Mouse (Mus musculus) lung, embryonic 15.5 days (tissue): ENCODE measurements around the gene Veph1. TPM values are rescaled to one million over a fixed set of nuclear protein-coding genes. Genes with fewer than 3 reads are reported as not detected.

ENCODE experiments used
- ATAC-seq: fragments of 200-750 bp; cut with Nextera tagmentation; 2 replicates; pipeline ENCODE4 v1.8.0; 2017; ENCODE audit warnings: moderate number of reproducible peaks, borderline replicate concordance; ENCODE audit not compliant: low FRiP score, low TSS enrichment; ENCODE audit errors: extremely low read depth
- H3K27ac ChIP-seq: fragments of 300-500 bp; sonication (generic); 2 replicates; pipeline ENCODE4 v1.5.1; 2015; ENCODE audit warnings: moderate library complexity, mild to moderate bottlenecking, inconsistent platforms
- H3K27me3 ChIP-seq: fragments of 300-500 bp; sonication (generic); 2 replicates; pipeline ENCODE4 v1.6.1; 2015; ENCODE audit warnings: inconsistent platforms
- H3K36me3 ChIP-seq: fragments of 300-500 bp; sonication (generic); 2 replicates; pipeline ENCODE4 v1.6.1; 2015; ENCODE audit warnings: inconsistent platforms
- H3K4me1 ChIP-seq: fragments of 300-500 bp; sonication (generic); 2 replicates; pipeline ENCODE4 v1.6.1; 2015; ENCODE audit warnings: inconsistent platforms
- H3K4me2 ChIP-seq: fragments of 300-500 bp; sonication (generic); 2 replicates; pipeline ENCODE4 v1.6.1; 2015; ENCODE audit warnings: inconsistent platforms, mild to moderate bottlenecking, moderate library complexity
- H3K4me3 ChIP-seq: fragments of 300-500 bp; sonication (generic); 2 replicates; pipeline ENCODE4 v1.5.1; 2015; ENCODE audit warnings: mild to moderate bottlenecking, inconsistent platforms
- H3K9ac ChIP-seq: fragments of 300-500 bp; sonication (generic); 2 replicates; pipeline ENCODE4 v1.6.1; 2015; ENCODE audit warnings: inconsistent platforms
- H3K9me3 ChIP-seq: fragments of 300-500 bp; sonication (generic); 2 replicates; pipeline ENCODE4 v1.6.1; 2016; ENCODE audit warnings: inconsistent platforms
- WGBS: fragments of 180-500 bp; shearing (Covaris S2); methylation state at CpG from one replicate; pipeline ENCODE4 v1.1.7; 2015; 5-methylcytosine and 5-hydroxymethylcytosine counted together
- polyA plus RNA-seq: library from polyadenylated mRNA; unstranded; fragments of >200 nt; fragmentation: Nextera tagmentation; extraction: Ambion mirVana; gene quantifications from 2 replicates; pipeline ENCODE4 v1.2.1, GENCODE M21; 2015

The Veph1 gene
- polyA plus RNA-seq: 5.4 and 6.0 TPM in 2 replicates

DNA sequence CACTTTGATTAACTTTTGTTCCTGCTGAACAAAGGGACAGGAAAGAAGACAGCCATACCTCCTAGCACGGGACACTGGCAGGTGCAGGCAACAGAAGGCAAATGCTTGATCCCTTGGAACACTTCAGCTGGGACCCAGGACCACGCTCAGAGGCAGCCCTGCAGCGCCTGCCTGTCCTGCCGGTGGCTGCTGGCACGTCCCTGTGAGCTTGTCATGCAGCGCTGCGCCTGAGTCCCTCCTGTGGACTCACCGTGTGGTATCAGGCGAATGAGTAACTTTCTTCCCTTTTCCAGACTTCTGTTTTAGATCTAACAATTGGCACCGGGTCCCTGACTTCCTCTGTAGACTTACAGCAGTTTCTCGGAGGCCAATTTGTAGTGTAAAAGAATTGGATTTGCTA, at the start of gene Veph1:
Veph1 (minus strand) TSS at position 293 of the 400 bp plus-strand sequence.
- WGBS: 27% methylated on average over 11 of the region's 11 CpGs
- no peaks in the 10 kb centered on the region for H3K36me3 ChIP-seq
- ATAC-seq: peak; percentile 52
- H3K9ac ChIP-seq: peak within 1 kb of the TSS; percentile 25; the same call in 1 of the 2 replicates
- H3K4me3 ChIP-seq: peak within 1 kb of the TSS; percentile 25
- H3K9me3 ChIP-seq: no peaks in the 10 kb centered on the region
- H3K4me1 ChIP-seq: 0 out of 2 replicates have a peak, but pooled peaks cover 8% of the 10 kb centered on the region
- H3K27ac ChIP-seq: peak within 1 kb of the TSS; percentile 62
- H3K27me3 ChIP-seq: no peaks in the 10 kb centered on the region
- H3K4me2 ChIP-seq: peak within 1 kb of the TSS; percentile 44

DNA sequence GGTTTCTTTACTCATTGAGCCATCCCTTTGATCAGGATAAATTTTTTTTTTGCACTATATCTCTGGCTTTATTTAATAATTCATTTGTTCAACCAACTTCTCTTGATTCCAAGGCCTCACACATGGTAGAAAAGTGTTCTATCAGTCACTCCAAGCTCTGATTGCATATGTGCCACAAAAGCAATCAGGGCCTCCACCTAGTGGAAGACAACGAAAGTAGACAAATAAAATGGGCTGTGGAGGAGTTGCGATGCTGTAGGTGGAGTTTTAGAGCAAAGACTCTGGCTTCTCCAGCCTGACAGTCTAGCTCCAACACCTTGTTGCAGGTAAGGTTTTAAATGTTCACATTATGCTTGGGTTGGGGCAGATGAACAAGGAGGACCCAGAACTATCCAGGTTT, 44.1 kb upstream of the Veph1 start:
- Histone ChIP-seq H3K9ac (no peak overlapping the region), H3K36me3 (no peaks in the 10 kb centered on the region), H3K4me1 (no peaks in the 10 kb centered on the region), H3K4me3 (no peak overlapping the region), H3K27ac (no peak overlapping the region), H3K4me2 (no peak overlapping the region), H3K9me3 (no peaks in the 10 kb centered on the region), H3K27me3 (no peaks in the 10 kb centered on the region)
- WGBS: 64% methylated on average over 2 of the region's 2 CpGs
- ATAC-seq: no peak

DNA sequence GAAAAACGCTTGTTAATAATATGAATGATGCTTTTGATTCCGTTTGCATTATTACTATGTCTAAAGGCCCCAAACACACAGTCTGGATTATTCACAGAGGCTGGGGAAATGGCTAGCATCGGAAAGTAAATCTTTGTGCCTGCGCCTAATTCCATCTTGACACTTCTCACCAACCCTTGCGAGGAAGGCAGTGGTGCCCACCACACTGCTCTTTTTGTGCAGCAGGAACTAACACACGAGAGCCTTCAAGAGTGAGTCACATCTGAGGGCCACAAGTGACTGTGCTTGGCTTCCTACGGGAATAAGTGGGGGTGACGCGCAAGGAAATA, 35.7 kb upstream of the Veph1 start:
- Histone ChIP-seq H3K9me3 (no peaks in the 10 kb centered on the region), H3K4me1 (peaks cover 7% of the 10 kb centered on the region; the same call in 1 of the 2 replicates), H3K4me2 (no peak overlapping the region), H3K27me3 (no peaks in the 10 kb centered on the region), H3K9ac (no peak overlapping the region), H3K4me3 (no peak overlapping the region), H3K27ac (no peak overlapping the region), H3K36me3 (no peaks in the 10 kb centered on the region)
- no peak for ATAC-seq
- 84% methylated on average over 9 of the region's 9 CpGs for WGBS

DNA sequence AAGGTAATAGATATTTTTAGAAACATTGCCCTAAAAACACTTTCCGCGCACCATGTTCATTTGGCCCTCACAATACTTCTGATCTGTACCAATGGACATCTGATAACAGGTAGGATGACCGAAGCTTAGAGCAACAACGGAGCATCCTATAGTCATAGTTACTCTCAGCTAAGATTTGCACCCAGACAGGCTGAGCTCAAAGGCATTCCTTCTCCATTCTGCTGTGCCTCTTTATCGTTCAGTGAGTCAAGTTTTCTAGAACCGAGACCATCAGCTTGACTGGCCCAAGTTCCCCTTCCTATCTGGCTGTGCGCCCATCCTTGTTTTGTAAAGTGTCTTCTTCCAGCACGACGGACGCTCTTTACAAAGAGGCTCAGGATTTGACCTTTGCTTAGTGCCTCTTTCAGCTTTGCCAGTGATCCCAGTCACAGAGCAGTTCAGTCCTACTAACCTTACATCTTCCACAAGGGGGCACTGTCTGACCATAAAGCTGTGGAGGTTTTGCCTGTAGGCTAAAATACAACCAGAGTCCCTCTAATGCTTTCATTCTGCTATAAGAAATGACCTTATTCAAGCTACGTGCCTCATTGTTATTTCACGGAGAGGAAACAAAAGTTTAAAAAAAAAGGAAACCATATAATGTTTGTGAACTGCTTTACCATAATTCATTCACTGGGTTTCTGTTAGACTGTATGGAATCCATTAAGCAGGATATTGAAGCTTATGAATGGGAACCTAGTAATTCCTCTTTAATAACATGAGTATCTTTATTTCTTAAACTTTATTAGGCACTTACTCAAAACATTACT, 35.2 kb upstream of the Veph1 start:
- no peak overlapping the region for H3K27ac ChIP-seq

GRCm38 (mm10) chr3:66330896-66331579, 34.4 kb upstream of the Veph1 start:
- Histone ChIP-seq H3K36me3 (no peaks in the 10 kb centered on the region), H3K9me3 (no peaks in the 10 kb centered on the region), H3K4me2 (no peak overlapping the region; the same call in 1 of the 2 replicates), H3K9ac (no peak overlapping the region), H3K4me3 (no peak overlapping the region), H3K27me3 (no peaks in the 10 kb centered on the region), H3K27ac (peak overlapping the region; percentile 37), H3K4me1 (peaks cover 7% of the 10 kb centered on the region; the same call in 1 of the 2 replicates)
- WGBS: 64% methylated on average over 15 of the region's 15 CpGs
- peak; percentile 66 for ATAC-seq

More for the DNA sequence above, 35.2 kb upstream of the Veph1 start:
- H3K9me3 ChIP-seq: no peaks in the 10 kb centered on the region
- H3K36me3 ChIP-seq: no peaks in the 10 kb centered on the region
- no peak for ATAC-seq
- H3K4me3 ChIP-seq: no peak overlapping the region
- no peak overlapping the region for H3K9ac ChIP-seq
- WGBS: 42% methylated on average over 12 of the region's 12 CpGs
- H3K27me3 ChIP-seq: no peaks in the 10 kb centered on the region
- no peak overlapping the region for H3K4me2 ChIP-seq
- peaks cover 7% of the 10 kb centered on the region; the same call in 1 of the 2 replicates for H3K4me1 ChIP-seq

DNA sequence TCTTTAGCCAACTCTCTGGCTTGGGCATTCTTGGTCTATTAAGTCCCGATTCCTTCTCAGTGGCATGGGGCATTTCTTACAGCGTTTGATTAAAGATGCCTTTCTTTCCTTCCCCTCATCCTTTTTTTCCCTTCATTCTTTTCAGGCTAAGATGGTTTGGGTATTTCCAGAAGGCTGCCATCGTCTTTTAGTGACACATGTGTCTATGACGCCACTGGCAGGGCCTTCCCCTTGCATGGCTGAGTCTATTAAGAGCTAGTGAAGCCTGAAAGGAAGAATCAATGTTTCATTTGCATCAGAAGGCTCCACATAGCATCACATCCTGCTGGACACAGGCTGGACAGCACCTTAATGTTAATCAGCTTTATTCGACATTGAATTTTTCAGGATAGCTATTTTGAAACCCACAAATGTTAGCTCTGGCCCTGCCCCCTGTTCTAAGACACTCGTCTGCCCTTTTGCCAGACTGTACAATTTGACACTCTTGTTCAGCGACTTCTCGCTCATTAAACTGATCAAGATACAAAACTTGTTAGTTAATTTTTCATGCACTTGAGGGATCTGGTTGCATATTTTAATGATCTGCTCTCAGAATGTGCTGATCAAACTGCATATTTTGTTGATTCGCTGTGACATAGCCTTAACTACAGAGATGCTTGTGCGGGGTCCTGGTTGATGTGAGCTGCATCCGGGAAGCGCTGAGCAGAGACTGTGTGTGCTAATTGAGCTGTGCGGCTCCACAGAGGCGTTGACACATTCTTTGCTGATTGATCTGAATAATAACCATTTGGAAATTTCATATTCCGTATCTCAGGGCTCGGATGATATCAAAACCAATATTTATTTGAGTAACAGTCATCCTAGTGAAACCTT, 29.6 kb upstream of the Veph1 start:
- H3K9me3 ChIP-seq: no peaks in the 10 kb centered on the region
- WGBS: 79% methylated on average over 16 of the region's 16 CpGs
- H3K4me3 ChIP-seq: no peak overlapping the region
- H3K27me3 ChIP-seq: no peaks in the 10 kb centered on the region
- no peak for ATAC-seq
- H3K9ac ChIP-seq: no peak overlapping the region
- peaks cover 6% of the 10 kb centered on the region; the same call in 1 of the 2 replicates for H3K4me1 ChIP-seq
- no peaks in the 10 kb centered on the region for H3K36me3 ChIP-seq
- no peak overlapping the region for H3K4me2 ChIP-seq
- no peak overlapping the region for H3K27ac ChIP-seq

- Histone ChIP-seq H3K36me3 (no peaks in the 10 kb centered on the region), H3K9ac (no peak overlapping the region), H3K9me3 (no peaks in the 10 kb centered on the region), H3K27me3 (no peaks in the 10 kb centered on the region), H3K27ac (no peak overlapping the region), H3K4me1 (no peaks in the 10 kb centered on the region), H3K4me2 (no peak overlapping the region), H3K4me3 (no peak overlapping the region)
- WGBS: 74% methylated on average over 5 of the region's 5 CpGs
- no peak for ATAC-seq
Observed at GRCm38 (mm10) chr3:66325486-66325951, 28.9 kb upstream of the Veph1 start.

DNA sequence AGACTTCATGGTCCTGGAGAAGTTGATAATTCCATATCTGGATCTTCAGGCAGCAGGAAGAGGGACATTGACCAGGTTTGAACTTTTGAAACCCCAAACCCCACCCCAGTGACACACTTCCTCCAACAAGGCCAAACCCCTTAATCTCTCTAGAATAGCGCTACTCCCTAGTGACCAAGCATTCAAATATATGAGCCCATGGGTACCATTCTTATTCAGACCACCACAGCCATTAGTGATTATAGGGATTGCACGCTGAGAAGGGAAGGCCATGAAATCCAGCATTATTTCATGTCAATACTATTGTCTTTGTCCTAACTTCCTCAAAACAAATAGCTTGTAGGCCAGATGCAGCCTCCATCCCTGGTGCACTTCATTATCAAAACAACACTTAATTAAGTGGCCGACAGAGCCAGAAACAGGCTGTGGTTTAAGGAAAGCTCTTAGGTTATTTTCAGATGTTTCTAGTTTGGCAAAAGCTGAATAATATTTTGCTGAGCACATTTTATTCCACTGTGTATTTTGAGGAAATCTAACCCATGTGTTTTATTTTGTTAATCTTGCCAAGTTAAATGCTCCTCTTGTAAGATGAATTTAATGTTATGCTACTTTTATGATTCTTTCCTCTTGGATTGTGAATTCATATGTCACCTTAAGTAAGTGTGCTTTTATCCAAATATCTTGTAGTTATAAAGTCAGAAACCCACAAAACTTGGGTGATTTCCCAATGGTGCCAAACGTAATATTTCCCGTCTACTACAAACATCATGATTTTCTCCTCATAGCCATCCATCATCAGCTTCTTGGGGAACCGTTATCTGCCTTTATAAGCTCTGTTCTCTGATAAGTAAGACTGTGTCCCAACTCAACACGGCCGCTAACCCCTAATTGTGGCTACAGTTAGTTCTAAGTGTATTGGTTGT, 18.4 kb upstream of the Veph1 start:
- 59% methylated on average over 8 of the region's 8 CpGs for WGBS
- no peaks in the 10 kb centered on the region for H3K27me3 ChIP-seq
- no peak overlapping the region for H3K4me3 ChIP-seq
- no peak; the same call in 1 of the 2 replicates for ATAC-seq
- no peaks in the 10 kb centered on the region for H3K36me3 ChIP-seq
- H3K27ac ChIP-seq: no peak overlapping the region
- H3K9me3 ChIP-seq: no peaks in the 10 kb centered on the region
- no peak overlapping the region for H3K4me2 ChIP-seq
- H3K4me1 ChIP-seq: peaks cover 3% of the 10 kb centered on the region; the same call in 1 of the 2 replicates
- H3K9ac ChIP-seq: no peak overlapping the region

DNA sequence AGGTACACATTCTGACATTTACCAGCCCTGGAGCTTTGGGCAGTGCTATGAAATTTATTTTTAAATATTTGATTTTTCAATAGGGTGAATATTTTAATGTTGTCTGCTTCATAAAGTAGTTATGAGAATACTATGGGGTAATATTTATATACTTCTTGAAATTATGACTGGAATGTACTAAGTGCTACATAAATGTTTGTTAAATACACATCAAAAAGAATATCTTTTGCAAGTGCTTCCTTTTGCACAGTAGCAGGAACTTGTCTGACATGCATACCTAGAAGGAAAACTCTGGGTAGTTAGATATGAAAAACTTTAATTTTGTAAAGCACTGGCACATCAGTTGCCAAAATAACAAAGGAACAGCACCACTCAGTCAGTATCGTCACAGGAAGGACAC, 13.9 kb upstream of the Veph1 start:
- H3K9me3 ChIP-seq: no peaks in the 10 kb centered on the region
- H3K9ac ChIP-seq: no peak overlapping the region
- ATAC-seq: 0 out of 2 replicates have a peak, but pooled peaks have one; percentile 46
- no peak overlapping the region for H3K4me3 ChIP-seq
- H3K36me3 ChIP-seq: no peaks in the 10 kb centered on the region
- peak overlapping the region; percentile 73 for H3K27ac ChIP-seq
- peaks cover 4% of the 10 kb centered on the region; the same call in 1 of the 2 replicates for H3K4me1 ChIP-seq
- H3K27me3 ChIP-seq: no peaks in the 10 kb centered on the region
- no peak overlapping the region for H3K4me2 ChIP-seq
- 69% methylated on average over 1 of the region's 1 CpGs for WGBS

DNA sequence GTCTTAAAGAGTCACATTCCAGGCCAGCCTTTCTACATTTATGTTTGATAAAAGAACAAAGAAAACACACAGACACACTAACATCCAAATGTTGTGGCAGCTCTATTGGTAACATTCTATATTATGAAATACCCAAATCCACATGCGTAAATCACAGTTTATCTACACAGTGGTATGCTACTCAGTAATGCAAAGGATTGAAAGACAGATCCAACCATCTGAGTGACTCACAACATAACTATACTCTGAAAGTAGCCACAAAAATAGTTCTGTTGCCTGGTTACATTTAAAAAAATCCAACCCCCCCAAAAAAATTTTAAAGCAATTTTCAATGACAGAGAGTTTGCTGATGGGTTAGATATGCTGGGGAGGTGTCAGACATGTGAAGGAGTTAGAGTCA, 12.9 kb upstream of the Veph1 start:
- no peak for ATAC-seq
- H3K27ac ChIP-seq: no peak overlapping the region

More for the DNA sequence above, 12.9 kb upstream of the Veph1 start:
- Histone ChIP-seq H3K9ac (no peak overlapping the region), H3K4me3 (no peak overlapping the region), H3K36me3 (no peaks in the 10 kb centered on the region), H3K4me2 (no peak overlapping the region), H3K27me3 (no peaks in the 10 kb centered on the region), H3K4me1 (peaks cover 4% of the 10 kb centered on the region; the same call in 1 of the 2 replicates), H3K9me3 (no peaks in the 10 kb centered on the region)
- WGBS: 88% methylated on average over 1 of the region's 1 CpGs
